Mouse (Mus musculus): ENCODE data around the gene Hunk. TPM values are rescaled to one million over a fixed set of nuclear protein-coding genes. Genes with fewer than 3 reads are reported as not detected.

Gene Hunk
- total and polyA plus RNA-seq, 3 experiments = 0.01 TPM; not detected in 2

- Histone ChIP-seq H3K9me3 (replicated peaks; ENCODE audit: insufficient read depth, low read length) (no peaks in the 10 kb centered on the region), H3K9ac (ENCODE audit: control insufficient read depth, low read depth, low read length, poor library complexity, severe bottlenecking) (no peak overlapping the region), H3K4me3 (ENCODE audit: control insufficient read depth in 1 of 2, insufficient read depth in 1 of 2, low read depth in 2 of 2, low read length in 2 of 2) (no peak overlapping the region), H3K36me3 (ENCODE audit: control insufficient read depth in 1 of 2, insufficient read depth in 2 of 2, low read length in 2 of 2) (no peaks in the 10 kb centered on the region), H3K4me1 (ENCODE audit: control insufficient read depth in 1 of 2, insufficient read depth in 2 of 2, low read length in 2 of 2) (no peaks in the 10 kb centered on the region), H3K27ac (ENCODE audit: control insufficient read depth, low read depth, low read length) (no peak overlapping the region), H3K27me3 (ENCODE audit: control insufficient read depth in 1 of 2, insufficient read depth in 2 of 2, low read length in 2 of 2) (no peaks in the 10 kb centered on the region), H3K79me2 (ENCODE audit: control insufficient read depth, insufficient read depth, low read length, poor library complexity) (no peaks in the 10 kb centered on the region)
- DNase-seq (ENCODE audit: low read depth, low spot score) = no peak
- TF ChIP-seq SIN3A (IDR thresholded peaks at IDR 0.05; ENCODE audit: low read length) = no peak
- no peak for TF ChIP-seq TCF12 (IDR thresholded peaks at IDR 0.05; ENCODE audit: low read depth, low read length)
- TF ChIP-seq JUND (IDR thresholded peaks at IDR 0.05; ENCODE audit: low read depth, low read length) = no peak
- no peak for TF ChIP-seq RAD21 (IDR thresholded peaks at IDR 0.05; ENCODE audit: low read depth, low read length)
- no peak for TF ChIP-seq BHLHE40 (IDR thresholded peaks at IDR 0.05; ENCODE audit: borderline replicate concordance, low read depth, low read length)
- TF ChIP-seq MXI1 (IDR thresholded peaks at IDR 0.05; ENCODE audit: low read depth, low read length) = no peak
- TF ChIP-seq ETS1 (IDR thresholded peaks at IDR 0.05; ENCODE audit: low read depth, low read length) = no peak
- no peak for TF ChIP-seq USF1 (IDR thresholded peaks at IDR 0.05; ENCODE audit: low read depth, low read length)
- TF ChIP-seq GATA1 (IDR thresholded peaks at IDR 0.05; ENCODE audit: low read depth, low read length) = no peak
- TF ChIP-seq ZKSCAN1 (IDR thresholded peaks at IDR 0.05; ENCODE audit: low read depth, low read length) = no peak
- no peak for TF ChIP-seq UBTF (IDR thresholded peaks at IDR 0.05; ENCODE audit: borderline replicate concordance, insufficient read depth, low read depth, low read length)
- no peak for TF ChIP-seq POLR2A (IDR thresholded peaks at IDR 0.05; ENCODE audit: control insufficient read depth in 1 of 2, insufficient read depth in 1 of 2, low read depth in 1 of 2, low read length in 2 of 2, poor library complexity in 1 of 2)
- TF ChIP-seq HCFC1 (IDR thresholded peaks at IDR 0.05; ENCODE audit: low read depth, low read length) = no peak
- TF ChIP-seq NELFE (IDR thresholded peaks at IDR 0.05; ENCODE audit: low read depth, low read length) = no peak
- TF ChIP-seq POLR2AphosphoS5 (IDR thresholded peaks at IDR 0.05; ENCODE audit: borderline replicate concordance, low read depth, low read length) = no peak
- TF ChIP-seq USF2 (IDR thresholded peaks at IDR 0.05; ENCODE audit: borderline replicate concordance in 1 of 2, insufficient read depth in 1 of 2, low read depth in 1 of 2, low read length in 2 of 2) = no peak
- TF ChIP-seq ZMIZ1 (IDR thresholded peaks at IDR 0.05; ENCODE audit: low read depth, low read length) = no peak
These were observed 33.1 kb upstream of the Hunk start for GRCm38 (mm10) chr16:90352691-90353090.

GRCm38 (mm10) chr16:90353156-90353555 is 32.7 kb upstream of the Hunk start:
- H3K4me1 ChIP-seq (ENCODE audit: control insufficient read depth in 1 of 2, insufficient read depth in 2 of 2, low read length in 2 of 2) = no peaks in the 10 kb centered on the region
- H3K27ac ChIP-seq (ENCODE audit: control insufficient read depth, low read depth, low read length) = no peak overlapping the region
- DNase-seq (ENCODE audit: low read depth, low spot score) = no peak
- H3K79me2 ChIP-seq (ENCODE audit: control insufficient read depth, insufficient read depth, low read length, poor library complexity) = no peaks in the 10 kb centered on the region
- no peaks in the 10 kb centered on the region for H3K9me3 ChIP-seq (replicated peaks; ENCODE audit: insufficient read depth, low read length)
- H3K27me3 ChIP-seq (ENCODE audit: control insufficient read depth in 1 of 2, insufficient read depth in 2 of 2, low read length in 2 of 2) = no peaks in the 10 kb centered on the region
- no peaks in the 10 kb centered on the region for H3K36me3 ChIP-seq (ENCODE audit: control insufficient read depth in 1 of 2, insufficient read depth in 2 of 2, low read length in 2 of 2)
- TF ChIP-seq ZMIZ1 (IDR thresholded peaks at IDR 0.05; ENCODE audit: low read depth, low read length) = no peak
- TF ChIP-seq KAT2A (conservative IDR thresholded peaks at IDR 0.05; ENCODE audit: low read depth, low read length) = no peak
- TF ChIP-seq POLR2A (IDR thresholded peaks at IDR 0.05; ENCODE audit: control insufficient read depth in 1 of 2, insufficient read depth in 1 of 2, low read depth in 1 of 2, low read length in 2 of 2, poor library complexity in 1 of 2) = no peak
- no peak for TF ChIP-seq EP300 (IDR thresholded peaks at IDR 0.05; ENCODE audit: low read depth in 1 of 2, low read length in 2 of 2)
- TF ChIP-seq TCF12 (IDR thresholded peaks at IDR 0.05; ENCODE audit: low read depth, low read length) = no peak
- TF ChIP-seq MAFK (IDR thresholded peaks at IDR 0.05; ENCODE audit: borderline replicate concordance, low read depth, low read length) = no peak
- TF ChIP-seq RCOR1 (IDR thresholded peaks at IDR 0.05; ENCODE audit: low read depth, low read length) = no peak
- TF ChIP-seq CTCF (IDR thresholded peaks at IDR 0.05 in 2 of 3, conservative IDR thresholded peaks at IDR 0.05 in 1 of 3; ENCODE audit: control insufficient read depth in 1 of 3, insufficient read depth in 1 of 3, low read depth in 2 of 3, low read length in 3 of 3, poor library complexity in 1 of 3, severe bottlenecking in 1 of 3) = no peak
- TF ChIP-seq MEF2A (IDR thresholded peaks at IDR 0.05; ENCODE audit: extremely low read depth, insufficient replicate concordance, low read depth, low read length, poor library complexity, severe bottlenecking) = no peak
- no peak for TF ChIP-seq ZKSCAN1 (IDR thresholded peaks at IDR 0.05; ENCODE audit: low read depth, low read length)
- no peak for TF ChIP-seq ELF1 (IDR thresholded peaks at IDR 0.05; ENCODE audit: low read depth, low read length)
- TF ChIP-seq GABPA (IDR thresholded peaks at IDR 0.05; ENCODE audit: low read depth, low read length) = no peak
- no peak overlapping the region for H3K9ac ChIP-seq (ENCODE audit: control insufficient read depth, low read depth, low read length, poor library complexity, severe bottlenecking)
- no peak overlapping the region for H3K4me3 ChIP-seq (ENCODE audit: control insufficient read depth in 1 of 2, insufficient read depth in 1 of 2, low read depth in 2 of 2, low read length in 2 of 2)

Measured in MEL (cell line).